Mouse (Mus musculus) testis, postnatal 14 days (tissue): Measurements from ENCODE around the gene Ap2a1.
A peak's percentile ranks its signal among the peaks of the same experiment; 100 is the strongest.

ENCODE experiments used
- DNase-seq: peaks from one replicate; pipeline ENCODE4 v3.0.0; 2021; ENCODE audit warnings: low spot score

Ap2a1 gene

DNA sequence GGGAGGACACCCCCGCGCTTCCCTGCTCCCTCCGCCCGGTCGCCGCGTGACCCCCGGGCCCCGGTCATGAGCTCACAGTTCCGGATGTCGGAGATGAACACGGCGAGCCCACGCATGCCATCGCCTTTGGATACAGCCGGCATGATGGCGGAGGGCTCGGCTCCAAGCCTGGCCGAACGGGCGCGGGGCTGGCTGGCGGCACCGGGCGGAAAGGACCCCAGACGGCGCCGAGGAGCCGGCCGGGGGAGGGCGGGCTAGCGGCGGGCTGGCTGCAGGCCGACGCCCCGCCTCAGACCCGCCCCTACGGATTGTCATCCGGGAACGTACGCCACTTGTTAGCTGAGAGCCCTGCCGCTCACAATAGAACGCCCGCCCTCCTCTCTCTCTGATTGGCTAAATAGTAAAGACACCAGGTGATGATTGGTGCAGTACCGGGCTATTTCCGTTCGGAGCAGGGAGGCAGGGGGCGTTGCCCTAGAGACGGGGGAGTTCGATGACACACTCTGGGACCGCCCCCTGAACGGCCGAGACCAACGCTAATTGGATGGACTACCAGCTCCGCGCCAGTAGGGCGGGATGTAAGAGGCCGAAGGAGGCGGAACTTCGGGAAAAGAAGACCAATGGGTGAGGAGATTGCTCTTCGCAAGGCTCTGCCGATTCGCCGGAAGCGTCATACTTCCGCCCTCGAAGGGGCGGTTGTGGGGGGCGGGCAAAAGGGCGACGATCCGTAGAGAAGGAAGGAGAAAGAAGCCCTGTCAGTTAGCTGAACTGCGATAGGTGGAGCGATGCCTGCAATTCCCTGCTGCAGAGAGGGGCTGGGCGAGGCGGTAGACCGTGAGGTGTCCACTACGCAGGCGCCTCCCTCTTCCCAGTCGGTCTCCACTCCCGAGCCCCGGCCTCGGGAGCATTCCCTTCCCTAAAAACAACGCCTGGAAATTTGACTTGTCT lies at the start of gene Ap2a1:
TSS of gene Ap2a1 (minus strand) at position 293 of the 948 bp plus-strand sequence.
- DNase-seq: peak; percentile 100

DNA sequence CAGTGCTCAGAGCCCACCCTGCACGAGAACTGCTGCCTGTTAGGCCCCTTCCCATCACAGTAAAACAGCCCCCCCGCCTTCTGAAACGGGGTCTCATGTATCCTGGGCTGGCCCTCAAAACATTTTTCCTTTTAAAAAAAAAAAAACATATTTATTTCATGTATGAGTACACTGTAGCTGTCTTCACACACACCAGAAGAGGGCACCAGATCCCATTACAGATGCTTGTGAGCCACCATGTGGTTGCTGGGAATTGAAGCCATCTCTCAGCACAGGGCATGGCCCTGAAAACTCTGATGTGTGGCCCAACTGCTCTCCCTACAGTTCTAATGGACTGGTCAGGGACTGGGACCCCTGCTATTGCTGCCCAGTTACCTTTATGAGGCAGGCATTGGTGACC lies 49.0 kb upstream of the Ap2a1 start:
- no peak for DNase-seq

DNA sequence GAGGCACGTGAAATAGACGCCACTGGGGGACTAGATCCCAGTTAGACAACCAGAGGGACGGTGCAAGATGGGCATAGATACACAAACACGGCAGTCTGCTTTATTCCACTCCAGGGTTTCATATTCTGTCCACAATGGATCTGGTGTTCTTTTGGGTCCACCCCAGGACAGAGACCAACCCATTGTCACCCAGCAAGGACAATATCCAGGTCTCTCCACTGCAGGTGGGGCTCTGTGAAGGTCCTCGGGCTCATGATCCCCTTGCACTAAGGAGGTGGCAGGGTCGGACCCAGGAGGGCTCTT lies 45.8 kb upstream of the Ap2a1 start:
- no peak for DNase-seq

DNA sequence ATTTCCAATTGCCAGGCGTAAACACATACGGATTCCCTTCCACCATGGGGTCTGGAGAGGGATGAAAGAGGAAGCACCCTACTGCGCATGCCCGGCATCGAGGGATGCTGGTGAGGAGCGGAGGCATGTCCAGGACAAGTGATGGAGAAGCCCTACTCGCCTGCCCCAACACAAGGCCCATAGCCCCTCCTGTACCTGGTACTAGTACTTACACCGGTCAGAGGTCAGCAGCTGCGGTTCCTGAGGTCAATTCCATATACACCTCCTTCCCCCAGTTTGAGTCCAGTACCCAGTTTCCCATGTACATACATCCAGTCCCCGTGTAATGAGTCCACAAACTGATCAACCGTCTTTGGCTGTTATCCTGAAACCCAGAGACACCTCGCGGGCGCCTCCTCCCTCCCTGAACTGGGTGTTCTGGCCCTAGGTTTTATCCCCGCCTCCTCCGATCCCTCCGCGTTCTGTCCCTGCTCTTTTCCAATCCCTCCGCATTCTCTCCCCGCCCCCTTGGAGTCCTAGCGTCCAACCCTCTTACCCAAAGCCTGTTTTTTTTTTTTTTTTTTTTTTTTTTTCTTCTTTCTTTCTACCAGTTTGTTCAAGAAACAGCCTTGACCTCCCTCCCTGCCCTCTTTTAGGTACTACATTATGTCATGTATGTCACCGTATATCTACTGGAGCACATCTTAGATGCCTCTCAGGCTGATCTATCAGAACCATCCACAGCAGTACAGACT lies 45.3 kb upstream of the Ap2a1 start, which contains the start of gene Cpt1c:
TSS of gene Cpt1c (minus strand) at position 469 of the 734 bp plus-strand sequence.
- peak; percentile 85 for DNase-seq

DNA sequence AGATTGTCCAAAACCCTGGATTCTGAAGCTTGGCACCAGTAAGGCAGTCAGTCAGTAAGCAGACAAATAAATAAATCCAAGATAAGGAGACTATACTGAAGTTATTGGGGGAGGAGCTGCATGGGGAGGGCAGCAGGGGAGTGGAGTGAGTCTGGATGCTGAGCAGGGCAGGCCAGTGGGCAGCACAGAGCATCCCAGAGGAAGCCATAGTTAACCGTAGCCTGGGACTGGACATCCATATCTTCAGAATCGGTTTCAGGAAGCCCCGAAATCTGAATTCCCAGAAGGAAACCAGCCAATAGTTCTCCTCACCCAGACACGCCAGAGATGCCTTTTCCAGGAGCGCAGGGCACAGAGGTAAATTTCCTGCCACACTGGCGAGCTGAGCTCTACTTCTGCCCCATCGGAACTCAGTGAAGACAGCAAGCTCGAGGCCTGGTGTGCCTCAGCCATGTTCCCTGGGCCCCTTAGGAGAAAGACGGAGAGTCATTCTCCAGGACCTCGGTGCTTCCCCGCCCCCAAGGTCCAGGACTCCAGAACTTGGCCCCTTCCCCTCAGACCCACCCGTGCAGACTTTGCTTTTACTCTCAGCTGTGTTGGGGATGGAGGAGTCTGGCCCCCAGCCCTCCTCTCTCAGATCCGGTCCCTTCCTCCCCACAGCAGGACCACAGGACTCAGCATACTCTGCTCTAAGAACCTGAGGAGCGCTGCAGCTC lies 44.3 kb upstream of the Ap2a1 start:
- DNase-seq: no peak

DNA sequence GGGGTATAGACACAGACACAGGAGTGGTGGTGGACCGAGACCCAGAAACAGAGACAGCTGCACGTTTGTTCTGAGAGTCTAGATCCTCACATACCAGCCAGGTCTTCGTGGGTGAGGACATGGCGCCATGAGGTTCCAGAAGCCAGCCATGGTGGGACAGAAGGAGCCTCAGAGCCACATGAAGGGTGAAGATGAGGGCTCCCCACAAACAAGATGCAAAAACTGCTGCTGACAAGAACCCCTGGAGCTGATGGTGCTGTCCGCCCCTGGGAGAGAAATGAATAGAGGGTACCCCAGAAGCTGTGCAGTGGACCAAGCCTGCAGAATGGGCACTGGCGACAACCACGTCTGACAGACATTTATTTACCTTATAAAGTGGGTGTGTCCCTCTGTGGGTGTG lies 41.8 kb upstream of the Ap2a1 start:
- no peak for DNase-seq

DNA sequence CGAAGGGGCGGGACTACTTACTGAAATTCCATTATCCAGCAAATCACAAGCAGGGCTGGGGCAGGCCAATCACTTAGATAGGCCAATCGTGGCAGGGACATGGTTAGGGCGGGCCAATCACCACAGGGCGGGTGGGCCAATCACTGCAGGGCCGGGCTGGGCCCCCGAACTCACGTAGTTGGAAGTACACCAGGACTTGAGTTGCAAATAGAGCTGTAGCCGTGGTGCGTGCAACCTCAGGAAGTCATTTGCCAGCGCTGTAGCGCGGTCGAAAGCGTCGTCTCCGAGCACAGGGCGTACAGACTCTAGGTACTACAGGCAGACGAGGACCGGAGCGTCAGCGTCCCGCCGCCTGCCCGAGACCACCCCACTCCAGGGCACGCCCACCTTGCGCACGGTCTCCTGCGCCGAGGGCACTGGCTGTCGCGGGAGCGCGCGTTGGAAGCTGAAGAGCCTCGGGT lies 41.0 kb upstream of the Ap2a1 start:
- peak; percentile 90 for DNase-seq

DNA sequence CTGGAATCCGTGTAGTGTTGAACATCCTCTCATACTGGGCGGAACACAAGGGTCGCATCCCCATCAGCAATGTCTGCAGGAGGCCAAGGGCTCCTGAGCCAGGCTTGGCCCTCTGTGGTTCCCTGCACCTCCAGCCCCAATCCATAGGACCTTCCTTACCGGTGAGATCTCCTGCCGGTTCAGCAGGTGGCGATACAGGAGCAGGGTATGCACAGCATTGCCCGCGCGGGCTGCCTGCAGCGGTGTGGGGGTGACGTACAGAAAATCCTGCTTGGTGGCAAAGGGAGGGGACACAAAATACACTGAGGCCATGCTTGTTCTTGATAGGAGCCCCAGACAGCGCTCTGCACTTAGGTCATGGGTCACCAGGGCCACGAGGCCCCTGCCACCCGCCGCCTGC lies 37.3 kb upstream of the Ap2a1 start:
- no peak for DNase-seq

DNA sequence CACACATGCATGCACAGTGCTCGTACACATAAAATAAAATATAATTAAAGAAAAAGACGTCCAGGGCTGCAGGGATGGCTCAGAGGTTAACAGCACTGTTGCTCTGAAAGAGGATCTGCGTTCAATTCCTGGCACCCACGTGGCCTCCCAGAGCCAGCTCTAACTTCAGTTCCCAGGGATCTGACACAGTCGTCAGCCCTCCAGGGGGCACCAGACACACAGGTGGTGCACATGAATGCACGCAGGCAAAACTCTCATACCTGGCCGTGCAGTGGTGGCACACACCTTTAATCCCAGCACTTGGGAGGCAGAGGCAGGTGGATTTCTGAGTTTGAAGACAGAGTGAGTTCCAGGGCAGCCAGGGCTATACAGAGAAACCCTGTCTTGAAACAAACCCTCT lies 36.7 kb upstream of the Ap2a1 start:
- DNase-seq: no peak

DNA sequence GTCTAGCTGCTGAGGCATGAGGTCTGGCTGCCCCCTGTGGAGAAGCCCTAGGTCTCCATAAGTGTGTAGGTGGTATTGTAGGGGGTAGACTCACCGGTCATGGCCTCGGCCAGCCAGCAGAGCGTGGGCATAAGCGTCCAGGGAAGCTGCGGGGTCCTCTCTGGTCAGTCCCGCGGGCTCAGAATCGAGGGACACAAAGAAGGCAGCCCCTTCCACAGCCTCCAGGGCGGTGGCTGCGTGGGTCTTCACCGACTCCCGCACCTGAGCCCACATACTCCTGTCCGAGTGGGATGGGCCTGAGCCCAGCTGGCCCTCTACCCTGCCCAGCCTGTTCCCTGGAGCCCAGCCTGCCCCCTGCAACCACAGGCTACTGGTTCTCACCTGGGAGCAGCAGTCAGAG lies 35.7 kb upstream of the Ap2a1 start:
- DNase-seq: no peak

DNA sequence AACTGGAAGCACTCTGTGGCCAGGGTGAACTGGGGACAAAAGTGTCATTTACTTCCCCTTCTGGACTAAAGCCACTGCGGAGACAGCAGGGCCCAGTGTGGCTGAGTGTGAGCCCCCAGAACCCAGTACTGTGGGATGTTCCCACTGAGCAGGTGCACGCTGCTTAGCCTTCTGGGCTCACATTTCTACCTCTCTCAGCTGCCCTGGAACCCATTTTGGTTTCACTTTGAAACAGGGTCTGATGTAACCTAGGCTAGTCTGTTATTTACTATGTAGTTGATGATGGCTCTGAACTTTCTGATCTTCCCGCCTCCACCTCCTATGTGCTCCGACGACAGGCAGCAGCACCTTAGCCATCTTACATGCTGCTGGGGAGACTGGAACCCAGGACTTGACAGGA lies 33.5 kb upstream of the Ap2a1 start:
- DNase-seq: no peak

DNA sequence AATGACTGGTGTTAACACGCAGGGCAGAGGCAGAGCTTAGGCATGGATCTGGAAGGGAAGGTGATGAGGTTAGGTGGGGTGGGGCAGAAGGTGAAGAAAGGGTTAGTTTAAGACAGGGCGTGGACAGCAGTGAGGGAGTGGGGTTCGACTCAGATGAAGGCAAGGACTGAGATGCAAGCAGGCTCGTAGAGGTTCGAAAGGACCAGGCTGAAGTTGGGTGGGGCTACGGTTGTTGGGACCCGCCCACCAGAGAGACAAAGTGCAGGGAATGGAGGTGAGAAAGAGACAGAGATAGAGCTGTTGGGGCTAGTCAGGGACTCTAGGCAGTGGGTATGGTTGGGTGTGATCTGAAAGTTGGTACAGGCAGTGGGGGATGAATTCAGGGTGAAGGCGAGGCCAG lies 33.0 kb upstream of the Ap2a1 start:
- no peak for DNase-seq

DNA sequence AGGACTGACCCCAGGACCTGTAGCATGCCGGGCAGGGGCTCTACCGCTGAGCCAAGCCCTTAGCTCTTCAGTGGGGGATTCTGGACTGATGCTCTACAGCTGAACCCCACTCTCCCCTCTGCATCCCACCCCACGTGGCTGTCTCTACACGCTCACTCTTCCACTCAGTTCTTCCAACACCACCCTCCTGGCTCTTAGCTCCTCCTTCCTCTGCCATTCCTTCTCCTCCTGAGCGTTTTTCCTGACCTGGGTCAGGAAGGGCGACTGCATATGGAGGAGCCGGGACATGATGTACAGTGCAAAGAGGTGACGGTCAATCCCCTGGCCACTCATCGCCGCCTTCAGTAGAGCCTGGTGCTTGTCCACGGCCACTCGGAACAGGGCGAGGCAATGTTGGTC lies 31.2 kb upstream of the Ap2a1 start:
- peak; percentile 4 for DNase-seq

DNA sequence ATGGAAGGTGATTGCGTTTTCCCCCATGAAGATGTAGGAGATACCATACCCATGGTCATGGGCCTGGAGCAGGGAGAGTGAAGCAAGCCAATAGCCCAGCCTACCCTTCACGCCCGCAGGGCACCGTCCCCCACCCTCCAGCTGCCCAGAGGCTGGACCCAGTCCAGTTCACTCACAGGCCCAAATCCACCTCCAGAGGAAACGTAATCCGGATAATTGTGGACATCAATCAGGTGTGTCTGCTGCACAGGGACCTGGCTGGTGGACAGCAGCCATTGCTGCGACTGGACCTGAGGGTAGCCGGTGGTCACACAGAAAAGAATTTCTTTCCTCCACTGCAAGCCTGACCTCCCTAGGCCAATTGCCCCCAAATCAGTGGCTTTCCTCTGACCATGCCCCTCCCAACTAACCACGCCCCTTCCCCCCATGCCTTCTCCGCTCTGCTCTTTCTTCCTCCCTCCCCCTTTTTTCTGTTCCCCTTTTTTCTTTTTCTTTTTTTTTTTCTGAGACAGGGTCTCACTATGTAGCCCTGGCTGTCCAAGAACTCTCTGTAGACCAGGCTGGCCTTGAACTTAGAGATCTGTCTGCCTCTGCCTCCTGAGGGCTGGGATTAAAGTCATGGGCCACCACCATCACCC lies 30.7 kb upstream of the Ap2a1 start:
- no peak for DNase-seq

DNA sequence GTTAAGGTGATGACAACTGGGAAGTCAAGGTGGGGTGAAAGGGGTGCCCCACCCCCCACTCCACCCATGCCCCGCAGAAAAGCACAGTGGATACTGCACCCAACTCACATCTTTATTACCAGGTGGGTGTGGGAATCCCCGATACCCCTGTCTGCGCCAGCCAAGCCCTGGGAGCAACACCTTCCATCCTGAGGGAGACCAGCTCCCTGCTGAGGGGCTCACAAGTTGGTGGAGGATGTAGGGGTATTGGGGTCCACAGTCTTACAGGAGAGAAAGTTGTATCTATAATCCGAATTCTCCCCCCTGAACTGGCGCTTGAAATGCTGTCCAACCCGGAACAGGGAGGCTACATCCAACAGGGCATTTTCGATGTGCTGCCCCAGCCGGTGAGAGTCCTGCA lies 30.0 kb upstream of the Ap2a1 start:
- no peak for DNase-seq

DNA sequence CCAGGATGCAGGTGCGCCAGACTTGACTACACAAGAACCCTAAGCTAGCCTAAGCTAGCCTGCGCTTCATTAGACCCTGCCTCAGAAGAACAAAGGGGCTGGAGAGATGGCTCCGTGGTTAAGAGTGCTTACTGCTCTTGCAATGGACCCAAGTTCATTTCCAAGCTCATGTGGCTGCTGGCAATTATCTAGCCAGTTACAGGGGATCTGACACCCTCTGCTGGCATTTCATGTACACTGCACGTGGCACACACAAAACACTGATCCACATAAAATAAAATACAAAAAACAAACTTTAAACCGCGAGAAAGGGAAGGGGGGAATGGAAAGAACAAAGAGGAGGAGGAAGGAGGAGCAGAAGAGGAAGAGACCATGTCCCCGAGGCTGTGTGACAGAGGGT lies 28.9 kb upstream of the Ap2a1 start:
- no peak for DNase-seq

DNA sequence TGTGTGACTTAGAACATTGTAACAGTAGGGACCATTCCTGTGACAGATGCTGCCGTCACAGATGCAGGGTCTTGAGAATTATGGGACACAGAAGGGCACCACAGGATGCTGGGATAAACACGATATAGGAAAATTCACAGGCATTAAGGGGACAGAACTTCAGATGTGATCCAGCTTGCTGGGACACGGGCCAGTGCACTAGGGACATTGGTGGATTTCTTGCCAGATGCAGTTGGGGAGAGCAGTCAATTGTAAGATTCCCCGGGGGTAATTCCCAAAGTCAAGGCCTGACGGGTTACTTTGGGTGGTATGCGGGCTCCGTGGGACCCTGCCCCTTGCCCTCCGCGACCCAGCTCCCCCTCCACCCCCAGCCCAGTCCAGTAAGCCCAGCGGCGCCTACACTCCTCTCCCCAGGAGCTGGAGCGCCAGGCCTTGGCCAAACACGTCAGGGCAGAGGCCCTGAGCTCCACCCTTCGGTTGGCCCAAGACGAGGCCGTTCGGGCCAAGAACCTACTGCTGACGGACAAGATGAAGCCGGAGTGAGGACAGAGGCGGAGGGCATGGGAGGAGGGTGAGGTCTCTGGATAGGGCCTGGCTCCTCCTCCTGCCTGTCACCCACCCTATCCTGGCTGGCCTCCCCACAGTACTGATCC lies 28.0 kb upstream of the Ap2a1 start:
- peak; percentile 56 for DNase-seq

DNA sequence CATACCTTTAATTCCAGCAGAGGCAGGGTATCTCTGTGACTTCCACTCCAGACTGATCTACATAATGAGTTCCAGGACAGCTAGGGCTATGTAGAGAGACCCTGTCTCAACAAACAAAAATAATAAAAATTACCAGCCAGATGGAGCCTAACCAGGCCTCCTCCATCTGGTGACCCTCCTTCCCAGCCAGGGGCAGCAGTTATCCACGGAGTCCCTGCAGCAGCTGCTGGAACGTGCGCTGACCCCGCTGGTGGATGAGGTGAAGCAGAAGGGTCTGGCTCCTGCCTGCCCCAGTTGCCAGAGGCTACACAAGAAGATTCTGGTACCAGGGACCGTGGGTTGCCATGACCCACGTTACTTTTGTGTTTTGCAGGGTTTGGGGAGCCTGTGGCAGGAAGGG lies 27.0 kb upstream of the Ap2a1 start:
- no peak for DNase-seq

DNA sequence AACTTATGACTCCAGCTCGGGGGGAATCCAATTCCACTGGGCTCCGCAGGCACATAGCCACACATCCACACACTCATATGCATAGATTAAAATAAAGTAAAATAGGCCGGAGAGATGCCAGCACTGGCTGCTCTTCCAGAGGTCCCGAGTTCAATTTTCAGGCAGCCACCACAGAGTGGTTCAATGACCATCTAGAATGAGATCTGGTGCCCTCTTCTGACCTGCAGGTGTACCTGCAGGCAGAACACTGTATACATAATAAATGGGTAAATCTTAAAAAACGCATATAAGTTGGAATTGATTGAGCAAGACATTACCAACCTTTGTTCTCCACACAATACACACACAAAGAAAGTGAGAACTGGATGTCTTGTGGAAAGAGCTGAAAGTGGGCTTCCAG lies 26.3 kb upstream of the Ap2a1 start:
- DNase-seq: no peak

DNA sequence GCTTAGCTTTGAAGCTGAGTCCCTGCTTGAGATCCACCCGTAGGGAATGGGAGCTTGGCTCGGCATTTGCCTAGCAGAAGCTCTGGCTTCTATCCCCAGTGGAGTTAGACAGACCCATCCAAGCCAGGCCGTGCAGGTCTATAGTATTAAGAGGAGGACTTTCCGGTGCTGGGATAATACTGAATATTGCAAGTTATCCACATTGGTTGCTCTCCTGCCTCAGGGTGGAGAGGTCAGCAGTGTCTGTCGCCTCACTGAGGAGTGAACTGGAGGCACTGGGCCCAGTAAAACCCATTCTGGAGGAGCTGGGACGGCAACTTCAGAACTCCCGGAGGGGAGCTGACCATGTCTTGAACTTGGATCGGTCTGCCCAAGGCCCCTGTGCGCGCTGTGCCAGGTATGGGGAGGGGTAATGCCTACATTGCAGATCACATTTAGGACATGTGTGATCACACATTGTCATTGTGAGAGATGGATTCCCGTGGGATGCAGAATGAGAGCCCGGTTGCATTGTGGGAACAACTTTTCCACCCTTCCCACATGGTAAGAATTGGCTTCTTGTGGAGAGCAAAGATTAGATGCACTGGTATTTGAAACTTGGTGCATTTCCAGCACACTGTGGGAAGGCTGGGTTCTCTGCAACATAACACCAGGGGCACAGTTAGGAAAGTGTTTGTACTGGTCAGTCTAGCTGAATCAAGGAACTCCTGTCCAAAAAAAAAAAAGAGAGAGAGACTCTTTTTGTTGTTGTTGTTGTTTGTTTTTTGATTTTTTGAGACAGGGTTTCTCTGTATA lies 25.0 kb upstream of the Ap2a1 start:
- no peak for DNase-seq

DNA sequence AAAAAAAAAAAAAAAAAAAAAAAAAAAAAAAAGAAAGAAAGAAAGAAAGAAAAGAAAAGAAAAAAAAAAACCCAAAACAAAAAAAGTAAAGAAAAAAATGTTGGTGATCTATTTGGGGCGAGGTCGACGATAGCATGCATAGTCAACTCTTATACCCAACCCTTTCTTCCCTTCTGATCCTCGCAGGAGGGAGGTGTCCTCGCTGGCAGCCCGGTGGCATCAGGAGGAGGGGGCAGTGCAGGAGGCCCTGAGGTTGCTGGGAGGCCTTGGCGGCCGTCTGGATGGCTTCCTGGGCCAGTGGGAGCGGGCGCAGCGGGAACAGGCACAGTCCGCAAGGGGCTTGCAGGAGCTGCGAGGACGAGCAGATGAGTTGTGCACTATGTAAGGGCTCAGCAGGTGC lies 24.3 kb upstream of the Ap2a1 start:
- DNase-seq: no peak
